Mouse (Mus musculus) mouse embryonic stem cell (cell line): ENCODE measurements around the gene Arhgef40.
"Not testable (repeated sequence)": the region's sequence is repeated elsewhere in the genome, so short reads cannot be mapped to it uniquely, and the experiment has no call there.

Experiments used
- in situ Hi-C, 2 experiments: fragments of 300-500 bp; cut with MboI; formaldehyde crosslinking; loops; 1 replicate in 1 of 2; 3 replicates in 1 of 2; pipeline ENCODE4 v1.14.3; 2019 to 2020; ENCODE audit warnings: low sequenced_read_pairs in 2 of 2, low pct_unique_long_range_greater_than_20kb in 1 of 2, mixed read lengths in 1 of 2; ENCODE audit not compliant: unreplicated experiment in 1 of 2

Arhgef40 gene

GRCm38 (mm10) chr14:52024133-52024532, 39.6 kb downstream of the Arhgef40 start:
- in situ Hi-C loops, result loop anchor here (10.0 to 25.0 kb wide), 2 partner anchors 119 to 1087 kb away; partner anchors contain the start of genes Gm49342 (in 1 of the 2), Pip4p1 (in 1 of the 2) and Pnp (in 1 of the 2)

- in situ Hi-C loops, result loop anchor here in 1 of 2 experiments (10.0 kb wide), 1 partner anchor 122 kb away; no protein-coding TSS in a partner anchor
These were observed 41.8 kb downstream of the Arhgef40 start for GRCm38 (mm10) chr14:52026342-52026741.

- in situ Hi-C loops, result no loop called here
These were observed 51.4 kb downstream of the Arhgef40 start for GRCm38 (mm10) chr14:52035926-52036325.

GRCm38 (mm10) chr14:52039332-52039731, 54.8 kb downstream of the Arhgef40 start:
- in situ Hi-C loops, result no loop called here

GRCm38 (mm10) chr14:52042359-52042758, 57.8 kb downstream of the Arhgef40 start, which contains the start of gene Olfr221:
TSS of gene Olfr221 (minus strand) at chr14:52042459.
- in situ Hi-C loops, result not testable (repeated sequence)

GRCm38 (mm10) chr14:52043446-52043845, 58.9 kb downstream of the Arhgef40 start:
- in situ Hi-C loops, result no loop called here

GRCm38 (mm10) chr14:52044901-52045678, 60.6 kb downstream of the Arhgef40 start:
- in situ Hi-C loops, result no loop called here

GRCm38 (mm10) chr14:52045966-52046565, 61.5 kb downstream of the Arhgef40 start:
- in situ Hi-C loops, result no loop called here

GRCm38 (mm10) chr14:52052720-52053119, 68.2 kb downstream of the Arhgef40 start:
- in situ Hi-C loops, result not testable (repeated sequence)
